Mouse (Mus musculus) heart, embryonic 11.5 days (tissue): Measurements from ENCODE around the gene Pnpla2. TPM values are rescaled to one million over a fixed set of nuclear protein-coding genes. Genes with fewer than 3 reads are reported as not detected.

Experiments used
- ATAC-seq: fragments of 200-750 bp; cut with Nextera tagmentation; replicated peaks from 2 replicates; pipeline ENCODE4 v1.8.0; 2017; ENCODE audit warnings: moderate library complexity; ENCODE audit not compliant: insufficient number of reproducible peaks, low FRiP score, low TSS enrichment
- H3K27ac ChIP-seq: fragments of 300-500 bp; sonication (generic); 2 replicates; pipeline ENCODE4 v1.5.1; 2014; ENCODE audit warnings: mild to moderate bottlenecking, low read depth, low read length
- H3K27me3 ChIP-seq: fragments of 300-500 bp; sonication (generic); 2 replicates; pipeline ENCODE4 v1.6.1; 2014; ENCODE audit warnings: mild to moderate bottlenecking, low read length, mixed read lengths; ENCODE audit not compliant: control insufficient read depth, insufficient read depth
- H3K36me3 ChIP-seq: fragments of 300-500 bp; sonication (generic); 2 replicates; pipeline ENCODE4 v1.6.1; 2014; ENCODE audit warnings: mild to moderate bottlenecking, low read length, moderate library complexity, mixed read lengths; ENCODE audit not compliant: control insufficient read depth, insufficient read depth
- H3K4me1 ChIP-seq: fragments of 300-500 bp; sonication (generic); 2 replicates; pipeline ENCODE4 v1.6.1; 2014; ENCODE audit warnings: low read length; ENCODE audit not compliant: control insufficient read depth, insufficient read depth
- H3K4me2 ChIP-seq: fragments of 300-500 bp; sonication (generic); 2 replicates; pipeline ENCODE4 v1.6.1; 2014; ENCODE audit warnings: mild to moderate bottlenecking, moderate library complexity
- H3K4me3 ChIP-seq: fragments of 300-500 bp; sonication (generic); 2 replicates; pipeline ENCODE4 v1.5.1; 2014; ENCODE audit warnings: low read depth, low read length
- H3K9ac ChIP-seq: fragments of 300-500 bp; sonication (generic); 2 replicates; pipeline ENCODE4 v1.6.1; 2014; ENCODE audit warnings: mild to moderate bottlenecking, low read depth, low read length, moderate library complexity
- H3K9me3 ChIP-seq: fragments of 300-500 bp; sonication (generic); replicated peaks from 2 replicates; pipeline ENCODE4 v1.6.1; 2016; ENCODE audit warnings: low read length; ENCODE audit not compliant: control insufficient read depth
- WGBS: fragments of 180-500 bp; shearing (Covaris S2); extraction: QIAGEN DNeasy Blood & Tissue Kit; methylation state at CpG from one replicate; pipeline ENCODE4 v1.1.7; 2014; ENCODE audit not compliant: insufficient replicate concordance; 5-methylcytosine and 5-hydroxymethylcytosine counted together
- polyA plus RNA-seq: library from polyadenylated mRNA; unstranded; fragments of >200 nt; fragmentation: Nextera tagmentation; extraction: Ambion mirVana; gene quantifications from 2 replicates; pipeline ENCODE4 v1.2.1, GENCODE M21; 2014

Gene Pnpla2
- polyA plus RNA-seq, 1 experiment from 2014 or later = 35.3 TPM

DNA sequence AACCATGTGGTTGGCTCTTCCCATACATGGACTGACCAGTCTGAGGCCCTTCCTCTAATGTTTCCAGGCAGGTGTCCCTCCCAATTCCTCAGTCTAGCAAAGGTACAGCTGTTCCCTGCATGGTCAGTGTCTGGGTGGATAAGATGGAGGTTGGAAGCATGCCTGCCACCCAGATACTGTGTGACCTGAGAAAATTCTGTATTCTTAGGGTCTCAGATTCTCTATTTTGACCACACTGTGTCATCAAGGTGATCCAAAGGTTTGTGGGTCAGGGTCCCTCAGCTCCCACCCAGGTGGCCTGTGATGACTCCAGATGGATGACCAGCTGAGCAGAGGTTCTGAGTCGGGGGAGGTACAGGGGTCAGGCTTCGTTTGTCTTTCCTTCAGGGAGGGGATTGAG is 30.2 kb downstream of the Pnpla2 start:
- whole genome bisulfite sequencing = 56% methylated on average over 2 of the region's 2 CpGs
- no peaks in the 10 kb centered on the region for H3K36me3 ChIP-seq
- no peaks in the 10 kb centered on the region for H3K9me3 ChIP-seq
- no peak for ATAC-seq
- peaks cover 17% of the 10 kb centered on the region for H3K27me3 ChIP-seq
- no peak overlapping the region for H3K4me2 ChIP-seq
- H3K9ac ChIP-seq = no peak overlapping the region
- H3K4me1 ChIP-seq = peaks cover 19% of the 10 kb centered on the region
- H3K4me3 ChIP-seq = no peak overlapping the region
- no peak overlapping the region for H3K27ac ChIP-seq

DNA sequence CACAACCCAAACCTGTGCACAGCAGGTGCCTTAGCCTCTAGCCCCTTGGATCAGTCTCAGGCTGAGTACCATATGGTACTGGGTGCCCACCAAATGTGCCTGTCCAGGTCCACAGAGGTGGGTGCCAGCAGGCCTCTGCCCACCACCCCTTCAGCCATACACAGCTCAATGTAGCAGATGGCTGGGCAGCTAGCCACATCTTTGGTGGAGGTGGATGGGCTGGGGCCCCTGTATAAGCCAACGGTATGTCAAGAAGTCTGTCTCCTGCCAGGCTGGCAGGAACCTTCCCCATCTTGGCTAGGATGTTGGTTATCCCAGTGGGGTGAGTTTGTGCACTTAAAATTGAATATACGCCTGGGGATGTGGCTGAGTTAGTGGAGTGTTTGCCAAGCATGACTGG is 30.6 kb downstream of the Pnpla2 start:
- Histone ChIP-seq H3K36me3 (no peaks in the 10 kb centered on the region), H3K9ac (no peak overlapping the region), H3K9me3 (no peaks in the 10 kb centered on the region), H3K4me2 (no peak overlapping the region), H3K4me1 (peaks cover 16% of the 10 kb centered on the region), H3K4me3 (no peak overlapping the region), H3K27me3 (peaks cover 17% of the 10 kb centered on the region), H3K27ac (no peak overlapping the region)
- ATAC-seq = no peak
- 96% methylated on average over 2 of the region's 2 CpGs for WGBS

DNA sequence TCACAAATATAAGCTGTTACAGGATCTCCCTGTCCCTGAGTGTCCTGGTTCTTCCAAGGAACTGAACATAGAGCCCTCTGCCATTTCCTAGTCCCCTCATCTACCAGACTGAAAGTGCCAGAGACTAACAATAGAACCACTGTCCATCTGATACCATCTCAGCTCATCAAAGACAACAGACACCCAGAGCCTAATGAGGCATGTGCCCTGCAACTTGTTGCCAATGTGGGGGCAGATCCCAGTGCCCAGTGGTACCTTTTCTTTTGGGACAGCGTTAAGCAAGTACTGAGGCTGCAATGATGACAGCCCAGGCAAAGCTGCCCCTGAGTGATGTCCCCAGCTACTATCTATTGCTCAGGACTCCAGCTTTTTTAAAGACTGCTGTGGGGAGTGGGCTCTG is 31.2 kb downstream of the Pnpla2 start:
- WGBS = 96% methylated on average over 1 of the region's 1 CpGs
- H3K27ac ChIP-seq = no peak overlapping the region
- no peak overlapping the region for H3K9ac ChIP-seq
- ATAC-seq = no peak
- H3K36me3 ChIP-seq = no peaks in the 10 kb centered on the region
- H3K27me3 ChIP-seq = peaks cover 14% of the 10 kb centered on the region
- no peak overlapping the region for H3K4me3 ChIP-seq
- H3K4me2 ChIP-seq = no peak overlapping the region
- peaks cover 12% of the 10 kb centered on the region for H3K4me1 ChIP-seq
- no peaks in the 10 kb centered on the region for H3K9me3 ChIP-seq

DNA sequence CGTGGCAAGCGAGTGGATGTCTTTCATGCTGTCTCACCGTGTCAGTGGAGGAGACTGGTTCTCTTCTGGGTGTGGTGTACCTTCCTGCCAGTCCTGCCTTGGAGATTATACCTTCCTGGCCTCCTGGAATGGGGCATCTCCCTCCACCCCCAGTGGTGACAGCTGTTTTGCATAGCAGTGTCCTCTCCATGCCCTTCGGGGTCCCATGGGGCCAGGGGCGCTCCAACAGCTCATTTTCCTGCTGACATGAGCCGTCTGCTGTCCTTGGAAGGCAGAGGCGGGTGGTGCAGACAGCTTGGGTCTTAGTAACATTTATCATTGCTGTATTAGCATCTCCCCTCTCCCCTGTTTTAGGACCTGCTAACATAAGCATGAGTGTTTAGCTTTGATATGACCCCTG is 32.1 kb downstream of the Pnpla2 start:
- H3K27ac ChIP-seq = no peak overlapping the region
- peaks cover 9% of the 10 kb centered on the region for H3K4me1 ChIP-seq
- ATAC-seq = no peak
- no peak overlapping the region for H3K4me3 ChIP-seq
- no peaks in the 10 kb centered on the region for H3K36me3 ChIP-seq
- H3K9me3 ChIP-seq = no peaks in the 10 kb centered on the region
- peaks cover 13% of the 10 kb centered on the region for H3K27me3 ChIP-seq
- 74% methylated on average over 7 of the region's 7 CpGs for WGBS
- no peak overlapping the region for H3K9ac ChIP-seq
- no peak overlapping the region for H3K4me2 ChIP-seq

DNA sequence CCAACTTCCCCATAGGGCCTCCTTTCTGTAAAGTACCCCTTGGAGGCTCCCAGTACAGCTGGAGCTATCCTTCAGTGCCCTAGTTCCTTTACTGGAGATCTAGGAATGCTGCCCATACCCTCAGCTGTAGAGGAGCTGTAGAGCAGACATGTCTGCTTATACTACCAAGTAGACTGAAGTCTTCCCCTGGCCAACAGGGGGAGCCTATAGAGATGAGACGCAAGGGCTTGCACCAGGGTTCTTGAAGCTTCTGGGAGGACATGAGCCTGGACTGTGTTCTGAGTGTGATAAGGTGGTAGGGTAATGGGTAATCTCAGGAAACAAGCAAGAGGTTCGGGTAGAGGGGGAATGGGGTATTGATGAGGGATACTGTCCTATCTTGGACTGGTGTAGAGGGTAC is 36.2 kb downstream of the Pnpla2 start:
- 69% methylated on average over 2 of the region's 2 CpGs for WGBS
- Histone ChIP-seq H3K27me3 (no peaks in the 10 kb centered on the region), H3K4me1 (no peaks in the 10 kb centered on the region), H3K27ac (no peak overlapping the region), H3K36me3 (0 out of 2 replicates have a peak, but pooled peaks cover 2% of the 10 kb centered on the region), H3K9ac (no peak overlapping the region), H3K4me3 (no peak overlapping the region), H3K4me2 (no peak overlapping the region), H3K9me3 (no peaks in the 10 kb centered on the region)
- no peak for ATAC-seq

DNA sequence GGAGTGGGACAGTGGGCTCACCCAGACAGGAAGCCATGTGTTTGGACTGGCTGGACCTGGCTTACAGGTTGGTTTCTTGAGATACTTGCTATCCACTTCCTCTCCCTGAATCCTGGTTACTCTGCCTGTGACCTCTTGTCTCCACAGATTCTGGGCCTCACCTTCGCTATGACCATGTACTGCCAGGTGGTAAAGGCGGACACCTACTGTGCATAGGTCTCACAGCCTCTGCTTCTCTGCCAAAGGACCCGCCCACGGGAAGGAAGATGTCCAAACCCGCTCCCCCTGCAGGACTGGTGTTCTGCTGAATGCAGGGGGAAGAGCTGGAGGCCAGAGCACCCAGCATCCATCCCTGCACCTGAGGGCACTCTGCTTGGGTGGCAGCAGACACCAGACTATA is 37.7 kb downstream of the Pnpla2 start:
- Histone ChIP-seq H3K4me2 (no peak overlapping the region), H3K27me3 (no peaks in the 10 kb centered on the region), H3K4me1 (peaks cover 7% of the 10 kb centered on the region), H3K27ac (no peak overlapping the region), H3K36me3 (0 out of 2 replicates have a peak, but pooled peaks cover 2% of the 10 kb centered on the region), H3K9me3 (no peaks in the 10 kb centered on the region), H3K9ac (no peak overlapping the region), H3K4me3 (no peak overlapping the region)
- no peak for ATAC-seq
- WGBS = 76% methylated on average over 5 of the region's 5 CpGs

DNA sequence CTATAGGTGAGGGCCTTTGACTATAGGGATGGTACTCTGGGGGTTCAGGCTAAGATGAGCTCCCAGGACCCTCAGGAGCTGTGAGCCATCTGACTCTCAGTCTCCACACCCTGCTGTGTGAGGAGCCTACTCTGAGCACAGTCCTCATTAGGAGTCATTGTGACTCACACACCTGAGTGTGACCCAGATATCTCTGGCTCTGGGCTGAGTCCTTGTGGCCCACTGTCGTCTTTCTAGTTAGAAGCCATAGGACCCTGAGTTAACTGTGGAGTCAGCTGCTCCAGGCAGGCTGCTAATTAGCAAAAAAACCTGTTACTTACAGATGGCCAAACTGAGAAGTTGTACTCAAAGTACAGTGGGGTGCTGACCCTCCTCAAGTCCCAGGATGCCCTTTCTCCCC is 38.7 kb downstream of the Pnpla2 start:
- H3K4me1 ChIP-seq = peaks cover 8% of the 10 kb centered on the region
- no peak overlapping the region for H3K4me2 ChIP-seq
- no peaks in the 10 kb centered on the region for H3K27me3 ChIP-seq
- H3K9me3 ChIP-seq = no peaks in the 10 kb centered on the region
- ATAC-seq = no peak
- WGBS = 61% methylated on average over 1 of the region's 1 CpGs
- H3K27ac ChIP-seq = no peak overlapping the region
- H3K36me3 ChIP-seq = 0 out of 2 replicates have a peak, but pooled peaks cover 2% of the 10 kb centered on the region
- no peak overlapping the region for H3K4me3 ChIP-seq
- no peak overlapping the region for H3K9ac ChIP-seq

DNA sequence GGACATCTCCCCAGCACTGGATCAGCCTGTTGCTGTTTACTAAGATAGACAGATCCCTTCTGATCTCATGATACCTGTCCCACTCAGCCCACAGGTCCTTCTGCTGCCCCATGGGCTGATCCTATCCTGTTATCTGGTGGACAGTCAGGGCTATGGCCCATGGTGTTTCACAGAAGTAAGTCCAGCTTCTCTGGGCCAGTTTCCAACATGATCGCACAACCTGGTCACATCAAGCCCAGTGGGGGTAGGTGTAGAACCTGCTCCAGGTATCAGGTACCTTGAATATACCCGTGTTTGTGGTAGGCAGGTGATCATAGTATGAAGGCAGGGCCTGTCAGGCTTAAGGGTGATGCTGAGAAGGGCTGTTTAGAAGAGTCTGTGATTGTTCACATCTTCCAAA is 40.4 kb downstream of the Pnpla2 start:
- Histone ChIP-seq H3K9me3 (no peaks in the 10 kb centered on the region), H3K4me1 (peaks cover 13% of the 10 kb centered on the region), H3K27me3 (no peaks in the 10 kb centered on the region), H3K27ac (no peak overlapping the region), H3K36me3 (0 out of 2 replicates have a peak, but pooled peaks cover 2% of the 10 kb centered on the region), H3K9ac (no peak overlapping the region), H3K4me2 (no peak overlapping the region), H3K4me3 (no peak overlapping the region)
- ATAC-seq = no peak
- 86% methylated on average over 2 of the region's 2 CpGs for WGBS

DNA sequence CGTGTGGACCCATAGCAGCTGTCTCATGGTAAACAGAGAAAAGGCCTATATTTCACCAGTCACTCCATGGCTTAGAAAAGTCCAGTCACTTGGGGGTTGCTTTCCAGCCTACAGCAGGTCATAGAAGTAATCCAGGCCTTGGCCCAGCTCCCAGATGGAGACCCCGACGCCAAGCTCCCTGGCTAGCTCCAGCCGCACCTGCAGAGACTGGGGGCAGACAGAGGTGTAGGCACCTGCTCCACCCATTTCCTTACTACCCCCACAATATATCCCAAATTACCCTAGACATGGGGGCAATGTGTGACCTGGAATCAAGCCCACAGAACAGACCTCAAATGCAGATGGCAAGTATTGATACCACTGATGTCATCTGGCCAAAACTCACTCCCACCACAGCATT is 40.9 kb downstream of the Pnpla2 start:
- H3K4me1 ChIP-seq = peaks cover 13% of the 10 kb centered on the region
- H3K27me3 ChIP-seq = no peaks in the 10 kb centered on the region
- H3K9me3 ChIP-seq = no peaks in the 10 kb centered on the region
- H3K36me3 ChIP-seq = 0 out of 2 replicates have a peak, but pooled peaks cover 2% of the 10 kb centered on the region
- H3K27ac ChIP-seq = no peak overlapping the region
- no peak for ATAC-seq
- WGBS = 78% methylated on average over 4 of the region's 4 CpGs
- H3K9ac ChIP-seq = no peak overlapping the region
- no peak overlapping the region for H3K4me3 ChIP-seq
- no peak overlapping the region for H3K4me2 ChIP-seq
